8 mouse cellular contexts compared by ENCODE assay signal in genomic region chr16:25465435-25466139, GRCm38 (mm10).
DNase-seq lines count a peak whose midpoint lies in the region; ATAC-seq lines count a peak whose summit lies in the region.

No protein-coding gene starts in this region.

- H3K36me3 ChIP-seq in heart, embryonic 13.5 days: no peaks in the 10 kb centered on the region

- no peaks in the 10 kb centered on the region for H3K27me3 ChIP-seq in heart, embryonic 13.5 days (replicated peaks)

- ATAC-seq in heart, embryonic 13.5 days (ENCODE audit: extremely low read depth, insufficient number of reproducible peaks, low FRiP score, low TSS enrichment): no peak
- no peak for ATAC-seq in monocyte, adult 5-6 weeks (replicated peaks; ENCODE audit: insufficient number of reproducible peaks, low FRiP score, low TSS enrichment, poor library complexity, severe bottlenecking)

- peak overlapping the region; percentile 41 for H3K4me2 ChIP-seq in heart, embryonic 13.5 days

- H3K9me3 ChIP-seq in heart, embryonic 13.5 days: no peaks in the 10 kb centered on the region

- peaks cover 16% of the 10 kb centered on the region for H3K4me1 ChIP-seq in heart, embryonic 13.5 days

- no peak overlapping the region for H3K9ac ChIP-seq in heart, embryonic 13.5 days

- no peak overlapping the region for H3K27ac ChIP-seq in heart, embryonic 13.5 days (replicated peaks)

- 34% methylated on average over 13 of the region's 13 CpGs for WGBS in heart, embryonic 13.5 days

- peak; percentile 14 for DNase-seq in gastrocnemius, postnatal 14 days
- DNase-seq in gastrocnemius, postnatal 36 days: no peak
- DNase-seq in embryo, embryonic 11 days: peak; percentile 23
- DNase-seq in left cerebral cortex, postnatal 36 days (ENCODE audit: low spot score in 2 of 2): peak; percentile 5 to 14
- DNase-seq in ovary, postnatal 10 days (ENCODE audit: low spot score): peak; percentile 4
- DNase-seq in spleen, adult 18-20 months: no peak

- intact Hi-C loops in gastrocnemius, postnatal 14 days (cut with DNase I; ENCODE audit: low total_unique reads): no loop called here
- intact Hi-C loops in gastrocnemius, postnatal 36 days (cut with DNase I): no loop called here
- intact Hi-C loops in left cerebral cortex, postnatal 36 days (cut with DNase I): loop anchor here (5.0 kb wide), 1 partner anchor 67 kb away; no protein-coding TSS in a partner anchor

- H3K4me3 ChIP-seq in heart, embryonic 13.5 days: no peak overlapping the region

Comparison
In these comparisons a context has a peak if more than half of its experiments do, and no peak if none do; other contexts are left out.
1. DNase-seq: peak in gastrocnemius, postnatal 14 days (single experiment), embryo, embryonic 11 days (single experiment), left cerebral cortex, postnatal 36 days (2 of 2) and ovary, postnatal 10 days (single experiment); none in gastrocnemius, postnatal 36 days (0 of 2) and spleen, adult 18-20 months (0 of 2).